Mouse (Mus musculus) midbrain, embryonic 11.5 days (tissue): Measurements from ENCODE around the gene Bclaf1. TPM values are rescaled to one million over a fixed set of nuclear protein-coding genes. Genes with fewer than 3 reads are reported as not detected.

Source experiments
- ATAC-seq: fragments of 200-750 bp; cut with Nextera tagmentation; 2 replicates; pipeline ENCODE4 v1.8.0; 2017; ENCODE audit warnings: moderate TSS enrichment, moderate library complexity; ENCODE audit not compliant: low FRiP score
- DNase-seq: peaks from one replicate; pipeline ENCODE4 v3.0.0; 2015; ENCODE audit warnings: low spot score; ENCODE audit errors: missing footprints
- H3K27ac ChIP-seq: fragments of 300-500 bp; sonication (generic); 2 replicates; pipeline ENCODE4 v1.5.1; 2014; ENCODE audit warnings: low read depth, low read length
- H3K27me3 ChIP-seq: fragments of 300-500 bp; sonication (generic); 2 replicates; pipeline ENCODE4 v1.6.1; 2014; ENCODE audit warnings: mild to moderate bottlenecking, low read length, moderate library complexity, mixed read lengths; ENCODE audit not compliant: control insufficient read depth, insufficient read depth
- H3K36me3 ChIP-seq: fragments of 300-500 bp; sonication (generic); 2 replicates; pipeline ENCODE4 v1.6.1; 2014; ENCODE audit warnings: mild to moderate bottlenecking, low read length, moderate library complexity, mixed read lengths; ENCODE audit not compliant: control insufficient read depth, insufficient read depth
- H3K4me1 ChIP-seq: fragments of 300-500 bp; sonication (generic); 2 replicates; pipeline ENCODE4 v1.6.1; 2014; ENCODE audit warnings: low read length; ENCODE audit not compliant: control insufficient read depth, insufficient read depth
- H3K4me2 ChIP-seq: fragments of 300-500 bp; sonication (generic); 2 replicates; pipeline ENCODE4 v1.6.1; 2014; ENCODE audit warnings: mild to moderate bottlenecking, moderate library complexity
- H3K4me3 ChIP-seq: fragments of 300-500 bp; sonication (generic); 2 replicates; pipeline ENCODE4 v1.5.1; 2014; ENCODE audit warnings: low read depth, low read length
- H3K9ac ChIP-seq: fragments of 300-500 bp; sonication (generic); 2 replicates; pipeline ENCODE4 v1.6.1; 2014; ENCODE audit warnings: low read length
- H3K9me3 ChIP-seq: fragments of 300-500 bp; sonication (generic); 2 replicates; pipeline ENCODE4 v1.6.1; 2016; ENCODE audit warnings: low read length; ENCODE audit not compliant: control insufficient read depth
- WGBS: fragments of 180-500 bp; shearing (Covaris S2); extraction: QIAGEN DNeasy Blood & Tissue Kit; methylation state at CpG from one replicate; pipeline ENCODE4 v1.1.7; 2014; 5-methylcytosine and 5-hydroxymethylcytosine counted together
- polyA plus RNA-seq: library from polyadenylated mRNA; unstranded; fragments of >200 nt; fragmentation: Nextera tagmentation; extraction: Ambion mirVana; gene quantifications from 2 replicates; pipeline ENCODE4 v1.2.1, GENCODE M21; 2014

Gene Bclaf1
- 176 and 188 TPM in 2 replicates for polyA plus RNA-seq

- H3K27me3 ChIP-seq, result no peaks in the 10 kb centered on the region
- H3K4me1 ChIP-seq, result peaks cover 10% of the 10 kb centered on the region
- H3K9ac ChIP-seq, result peak within 1 kb of the TSS; percentile 88
- ATAC-seq, result peak; percentile 99
- H3K36me3 ChIP-seq, result no peaks in the 10 kb centered on the region
- DNase-seq, result peak; percentile 100
- peak within 1 kb of the TSS; percentile 70 for H3K4me3 ChIP-seq
- no peaks in the 10 kb centered on the region for H3K9me3 ChIP-seq
- H3K27ac ChIP-seq, result peak within 1 kb of the TSS; percentile 100
- peak within 1 kb of the TSS; percentile 67 for H3K4me2 ChIP-seq
- WGBS, result under 1% methylated on average over 84 of the region's 84 CpGs
Measured at GRCm38 (mm10) chr10:20311918-20312735, at the start of gene Bclaf1. Gene Bclaf1, plus strand, starts transcription at chr10:20312469.

DNA sequence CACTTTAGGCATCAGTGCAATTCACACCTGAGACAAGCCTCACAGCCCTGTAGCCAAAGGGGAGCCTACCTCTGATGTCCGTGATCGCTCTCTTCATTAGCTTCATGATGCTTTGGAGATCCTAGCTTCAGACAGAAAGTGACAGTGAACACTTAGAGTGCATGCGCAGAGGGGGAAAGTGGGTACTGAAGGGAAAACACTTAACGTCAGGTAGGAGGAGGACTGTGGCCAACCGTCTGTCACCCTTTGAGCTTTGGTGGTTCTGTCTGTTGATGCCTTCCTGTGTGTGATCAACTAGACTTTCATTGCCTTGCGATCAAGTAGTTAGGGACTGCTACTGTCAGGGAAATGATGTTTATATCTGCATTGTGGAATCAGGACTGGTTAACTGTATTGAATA is 49.4 kb upstream of the Bclaf1 start:
- Histone ChIP-seq H3K4me1 (no peaks in the 10 kb centered on the region), H3K36me3 (no peaks in the 10 kb centered on the region), H3K9me3 (no peaks in the 10 kb centered on the region), H3K4me3 (no peak overlapping the region), H3K4me2 (no peak overlapping the region), H3K27me3 (no peaks in the 10 kb centered on the region), H3K9ac (no peak overlapping the region), H3K27ac (no peak overlapping the region)
- DNase-seq, result peak; percentile 33
- 91% methylated on average over 6 of the region's 6 CpGs for WGBS
- ATAC-seq, result no peak

GRCm38 (mm10) chr10:20264479-20264878 is 47.8 kb upstream of the Bclaf1 start:
- Histone ChIP-seq H3K27me3 (no peaks in the 10 kb centered on the region), H3K9me3 (no peaks in the 10 kb centered on the region), H3K9ac (no peak overlapping the region), H3K36me3 (no peaks in the 10 kb centered on the region), H3K4me3 (no peak overlapping the region), H3K4me2 (no peak overlapping the region), H3K4me1 (no peaks in the 10 kb centered on the region), H3K27ac (no peak overlapping the region)
- ATAC-seq (no peak), DNase-seq (no peak)
- WGBS, result 88% methylated on average over 7 of the region's 7 CpGs

DNA sequence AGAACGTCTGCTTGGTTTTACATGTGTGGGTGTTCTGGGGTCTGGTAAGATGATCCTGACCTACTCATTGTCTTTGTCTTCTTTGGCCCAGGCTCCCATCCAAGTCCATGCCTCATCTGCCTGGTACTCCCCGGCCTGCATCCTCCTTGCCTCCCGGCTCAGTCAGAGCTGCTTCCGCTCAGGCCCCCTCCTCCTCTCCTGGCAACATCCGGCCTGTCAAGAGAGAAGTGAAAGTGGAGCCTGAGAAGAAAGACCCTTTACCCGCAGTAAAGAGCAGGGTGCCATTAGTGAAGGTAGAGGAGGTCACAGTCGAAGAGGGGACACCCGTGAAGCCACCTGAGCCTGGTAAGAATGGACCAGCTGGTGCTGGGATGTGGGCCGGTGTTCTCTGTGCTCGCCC is 45.2 kb upstream of the Bclaf1 start:
- DNase-seq (peak; percentile 51), ATAC-seq (no peak)
- 83% methylated on average over 10 of the region's 10 CpGs for WGBS
- Histone ChIP-seq H3K9ac (no peak overlapping the region), H3K4me2 (no peak overlapping the region), H3K4me1 (no peaks in the 10 kb centered on the region), H3K4me3 (no peak overlapping the region), H3K36me3 (no peaks in the 10 kb centered on the region), H3K27ac (no peak overlapping the region), H3K9me3 (no peaks in the 10 kb centered on the region), H3K27me3 (no peaks in the 10 kb centered on the region)

DNA sequence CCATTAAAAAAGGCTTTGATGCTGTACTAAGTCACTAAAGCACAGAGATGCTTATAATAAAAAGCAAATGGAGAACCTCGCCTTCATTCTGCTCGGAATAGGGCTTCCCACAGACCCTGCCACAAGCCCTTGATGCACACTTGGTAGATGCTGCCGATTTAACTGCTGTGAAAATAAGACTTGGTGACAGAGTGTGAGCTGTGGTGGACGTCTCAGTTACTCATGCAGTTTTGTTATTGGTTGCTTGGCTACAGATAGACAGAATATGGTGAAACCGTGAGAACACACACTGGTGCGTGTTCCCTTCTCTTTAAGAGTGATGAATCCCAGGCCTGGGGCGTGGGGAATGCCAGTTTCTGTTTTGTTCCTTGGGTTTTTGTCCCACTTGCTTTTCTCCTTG is 43.3 kb upstream of the Bclaf1 start:
- ATAC-seq, result no peak
- WGBS, result 73% methylated on average over 7 of the region's 7 CpGs

DNA sequence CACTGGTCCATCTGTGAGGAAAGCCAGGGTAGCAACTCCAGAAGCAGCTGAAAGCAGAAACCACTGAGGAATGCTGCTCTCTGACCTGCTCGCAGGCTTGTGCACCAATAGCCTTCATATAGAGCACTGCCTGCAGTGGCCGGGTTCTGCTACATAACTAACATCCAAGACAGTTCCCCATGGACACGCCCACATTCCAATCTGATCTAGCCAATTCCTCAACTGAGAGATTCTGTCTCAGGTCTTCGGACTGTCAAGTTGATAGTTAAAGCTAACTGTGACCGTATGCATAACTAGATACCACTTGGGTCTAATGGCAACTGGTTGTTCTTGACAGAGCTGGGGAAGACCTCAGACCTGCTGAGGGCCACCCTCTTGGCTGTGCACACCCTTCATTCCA is 39.9 kb upstream of the Bclaf1 start:
- WGBS, result 90% methylated on average over 5 of the region's 5 CpGs
- Histone ChIP-seq H3K9ac (no peak overlapping the region), H3K4me1 (no peaks in the 10 kb centered on the region), H3K36me3 (no peaks in the 10 kb centered on the region), H3K27ac (no peak overlapping the region), H3K9me3 (no peaks in the 10 kb centered on the region), H3K27me3 (no peaks in the 10 kb centered on the region), H3K4me3 (no peak overlapping the region), H3K4me2 (no peak overlapping the region)
- ATAC-seq, result no peak
- no peak for DNase-seq

More for the DNA sequence above, 43.3 kb upstream of the Bclaf1 start:
- H3K9me3 ChIP-seq, result no peaks in the 10 kb centered on the region
- DNase-seq, result peak; percentile 76
- no peak overlapping the region for H3K4me2 ChIP-seq
- H3K4me1 ChIP-seq, result no peaks in the 10 kb centered on the region
- H3K36me3 ChIP-seq, result no peaks in the 10 kb centered on the region
- no peak overlapping the region for H3K9ac ChIP-seq
- no peaks in the 10 kb centered on the region for H3K27me3 ChIP-seq
- H3K4me3 ChIP-seq, result no peak overlapping the region
- no peak overlapping the region for H3K27ac ChIP-seq

DNA sequence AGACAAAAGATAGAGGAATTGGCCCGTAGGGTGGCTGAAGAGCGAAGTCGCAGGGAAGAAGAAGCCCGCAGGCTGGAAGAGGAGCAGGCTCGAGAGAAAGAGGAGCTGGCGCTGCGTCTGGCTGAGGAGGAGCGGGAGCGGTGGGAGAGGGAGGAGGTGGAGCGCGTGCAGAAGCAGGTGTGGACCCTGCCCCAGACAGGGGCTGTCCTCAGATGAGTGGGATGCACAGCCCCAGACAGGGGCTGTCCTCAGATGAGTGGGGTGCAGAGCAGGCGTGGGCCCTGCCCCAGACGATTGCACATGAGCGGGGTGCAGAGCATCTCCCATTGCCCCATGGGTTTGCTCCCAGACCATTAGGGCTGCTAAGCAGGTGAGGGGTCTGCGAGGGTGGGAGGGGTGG is 39.0 kb upstream of the Bclaf1 start:
- DNase-seq, result no peak
- H3K36me3 ChIP-seq, result no peaks in the 10 kb centered on the region
- ATAC-seq, result no peak
- no peaks in the 10 kb centered on the region for H3K27me3 ChIP-seq
- no peak overlapping the region for H3K4me2 ChIP-seq
- no peaks in the 10 kb centered on the region for H3K9me3 ChIP-seq
- 60% methylated on average over 15 of the region's 15 CpGs for WGBS
- H3K4me1 ChIP-seq, result no peaks in the 10 kb centered on the region
- no peak overlapping the region for H3K9ac ChIP-seq
- no peak overlapping the region for H3K27ac ChIP-seq
- H3K4me3 ChIP-seq, result no peak overlapping the region

- H3K9ac ChIP-seq, result no peak overlapping the region
- H3K4me3 ChIP-seq, result no peak overlapping the region
- no peaks in the 10 kb centered on the region for H3K4me1 ChIP-seq
- H3K36me3 ChIP-seq, result no peaks in the 10 kb centered on the region
- H3K27ac ChIP-seq, result no peak overlapping the region
- no peak overlapping the region for H3K4me2 ChIP-seq
- DNase-seq (no peak), ATAC-seq (no peak)
- no peaks in the 10 kb centered on the region for H3K27me3 ChIP-seq
- WGBS, result 92% methylated on average over 8 of the region's 9 CpGs
- no peaks in the 10 kb centered on the region for H3K9me3 ChIP-seq
Measured at GRCm38 (mm10) chr10:20274022-20274421, 38.2 kb upstream of the Bclaf1 start.

GRCm38 (mm10) chr10:20281456-20281855 is 30.8 kb upstream of the Bclaf1 start:
- Histone ChIP-seq H3K4me3 (no peak overlapping the region), H3K27ac (no peak overlapping the region), H3K27me3 (peaks cover 4% of the 10 kb centered on the region; the same call in 1 of the 2 replicates), H3K4me1 (peaks cover 14% of the 10 kb centered on the region), H3K36me3 (no peaks in the 10 kb centered on the region), H3K4me2 (no peak overlapping the region), H3K9ac (no peak overlapping the region), H3K9me3 (no peaks in the 10 kb centered on the region)
- ATAC-seq (no peak), DNase-seq (no peak)
- WGBS, result 81% methylated on average over 2 of the region's 2 CpGs
